Mouse (Mus musculus) heart, adult 2 months (tissue): Measurements from ENCODE around the gene Msh5.
"Not testable (repeated sequence)": the region's sequence is repeated elsewhere in the genome, so short reads cannot be mapped to it uniquely, and the experiment has no call there.

Experiments
- CTCF ChIP-seq: fragments of 200-600 bp; IDR thresholded peaks from 2 replicates; pipeline ENCODE4 v1.8.1; 2022; ENCODE audit warnings: antibody characterized with exemption, mild to moderate bottlenecking, moderate library complexity
- POLR2A ChIP-seq: fragments of 200-500 bp; IDR thresholded peaks from 2 replicates; pipeline ENCODE4 v1.6.1; 2011; ENCODE audit warnings: mild to moderate bottlenecking, low read depth, low read length, control low read depth; ENCODE audit not compliant: insufficient read depth

DNA sequence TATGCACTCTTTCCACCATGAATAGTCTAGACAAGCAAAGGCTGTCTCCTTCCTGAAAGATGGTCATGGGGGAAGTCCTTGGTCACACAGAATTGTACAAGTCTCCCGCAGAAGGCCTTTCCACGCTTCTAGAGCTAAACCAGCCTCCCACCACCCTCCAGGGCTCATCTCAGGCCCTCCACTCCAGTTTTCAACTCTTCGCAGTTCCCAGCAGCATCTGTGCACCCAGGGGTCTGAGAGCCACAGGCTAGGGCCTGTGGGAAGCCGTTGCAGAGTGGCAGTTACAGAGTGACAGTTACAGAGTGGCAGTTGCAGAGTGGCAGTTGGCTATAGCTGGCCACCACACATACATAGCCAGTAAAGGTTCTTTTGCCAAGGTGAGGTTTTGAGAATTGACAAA is 50.6 kb downstream of the Msh5 start:
- not testable (repeated sequence) for TF ChIP-seq CTCF, POLR2A
